Mouse (Mus musculus) neural tube, embryonic 12.5 days (tissue): ENCODE data around the gene Slc44a3. TPM values are rescaled to one million over a fixed set of nuclear protein-coding genes. Genes with fewer than 3 reads are reported as not detected.

Experiments
- ATAC-seq: fragments of 200-750 bp; cut with Nextera tagmentation; 2 replicates; pipeline ENCODE4 v1.8.0; 2017; ENCODE audit warnings: low read depth, mild to moderate bottlenecking, moderate TSS enrichment, moderate library complexity; ENCODE audit not compliant: low FRiP score
- H3K27ac ChIP-seq: fragments of 300-500 bp; sonication (generic); 2 replicates; pipeline ENCODE4 v1.5.1; 2016
- H3K27me3 ChIP-seq: fragments of 300-500 bp; sonication (generic); replicated peaks from 2 replicates; pipeline ENCODE4 v1.6.1; 2016; ENCODE audit warnings: mild to moderate bottlenecking
- H3K36me3 ChIP-seq: fragments of 300-500 bp; sonication (generic); 2 replicates; pipeline ENCODE4 v1.6.1; 2016; ENCODE audit warnings: mild to moderate bottlenecking
- H3K4me1 ChIP-seq: fragments of 300-500 bp; sonication (generic); 2 replicates; pipeline ENCODE4 v1.6.1; 2016
- H3K4me2 ChIP-seq: fragments of 300-500 bp; sonication (generic); replicated peaks from 2 replicates; pipeline ENCODE4 v1.6.1; 2016; ENCODE audit warnings: mild to moderate bottlenecking
- H3K4me3 ChIP-seq: fragments of 300-500 bp; sonication (generic); 2 replicates; pipeline ENCODE4 v1.5.1; 2016
- H3K9ac ChIP-seq: fragments of 300-500 bp; sonication (generic); 2 replicates; pipeline ENCODE4 v1.6.1; 2016; ENCODE audit warnings: mild to moderate bottlenecking
- H3K9me3 ChIP-seq: fragments of 300-500 bp; sonication (generic); 2 replicates; pipeline ENCODE4 v1.6.1; 2016; ENCODE audit warnings: mild to moderate bottlenecking
- WGBS: fragments of 180-500 bp; shearing (Covaris S2); methylation state at CpG from one replicate; pipeline ENCODE4 v1.1.7; 2016; 5-methylcytosine and 5-hydroxymethylcytosine counted together
- polyA plus RNA-seq: library from polyadenylated mRNA; unstranded; fragments of >200 nt; fragmentation: Nextera tagmentation; extraction: Ambion mirVana; gene quantifications from 2 replicates; pipeline ENCODE4 v1.2.1, GENCODE M21; 2016

Slc44a3 gene
- 0.53 and 0.86 TPM in 2 replicates for polyA plus RNA-seq

DNA sequence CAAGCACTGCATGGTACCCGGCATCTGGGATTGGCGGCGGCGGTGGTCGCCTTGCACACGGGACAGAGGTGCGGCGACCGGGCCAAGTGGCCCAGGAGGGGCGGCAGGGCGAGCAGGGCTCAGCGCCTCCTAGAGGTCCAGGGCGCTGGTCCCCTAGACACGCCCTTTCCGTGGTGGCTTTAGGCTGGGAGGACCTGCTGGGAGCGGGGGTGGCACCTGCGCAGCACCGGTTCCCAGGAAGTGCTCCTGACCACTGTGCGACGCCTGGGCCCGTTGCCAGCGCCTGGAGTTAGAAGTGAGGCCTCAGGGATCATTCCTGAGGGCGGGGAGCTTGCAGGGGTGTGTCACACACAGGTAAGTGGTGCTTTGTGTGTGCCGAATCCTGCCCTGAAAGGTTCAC, at the start of gene Slc44a3:
Gene Slc44a3, minus strand, starts transcription at position 229 of the 400 bp plus-strand sequence.
- no peaks in the 10 kb centered on the region for H3K9me3 ChIP-seq
- H3K9ac ChIP-seq = peak within 1 kb of the TSS; percentile 21; the same call in 1 of the 2 replicates
- H3K27me3 ChIP-seq = peaks cover 13% of the 10 kb centered on the region
- H3K4me2 ChIP-seq = peak within 1 kb of the TSS; percentile 61
- peak within 1 kb of the TSS; percentile 16 for H3K4me3 ChIP-seq
- H3K36me3 ChIP-seq = no peaks in the 10 kb centered on the region
- peaks cover 19% of the 10 kb centered on the region for H3K4me1 ChIP-seq
- H3K27ac ChIP-seq = no peak within 1 kb of the TSS
- ATAC-seq = peak; percentile 57; the same call in 1 of the 2 replicates
- 4% methylated on average over 24 of the region's 24 CpGs for WGBS

DNA sequence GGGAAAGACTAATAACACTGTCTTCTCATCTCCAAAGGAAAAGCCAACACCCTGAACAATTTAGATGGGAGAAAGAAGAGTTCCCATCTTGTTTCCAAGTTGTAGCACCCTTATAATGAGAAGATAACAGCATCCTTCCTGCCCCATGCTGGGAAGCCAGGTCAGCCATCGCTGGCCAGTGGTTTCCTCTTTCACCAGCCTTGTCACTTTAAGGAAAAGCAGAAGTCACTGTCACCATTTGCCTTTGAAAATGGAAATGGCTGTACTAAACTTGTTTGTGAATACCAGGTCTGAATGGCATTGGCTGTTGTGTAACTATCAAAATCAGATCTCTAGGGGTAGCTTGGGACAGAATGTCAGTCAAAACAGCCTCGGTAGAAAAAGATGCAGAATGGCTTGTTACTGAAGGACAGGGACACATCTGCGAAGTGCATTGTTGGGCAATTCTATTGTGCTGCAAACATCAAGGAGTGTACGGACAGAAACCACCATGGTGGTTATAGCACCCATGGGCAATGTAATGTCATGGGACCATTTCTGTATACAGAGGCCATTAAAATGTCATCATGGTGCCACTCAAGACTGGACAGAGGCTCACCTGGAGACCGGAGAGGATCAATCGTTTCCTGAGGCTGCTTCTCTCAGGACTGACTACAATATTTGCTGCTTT, 47.8 kb upstream of the Slc44a3 start:
- Histone ChIP-seq H3K27me3 (no peaks in the 10 kb centered on the region), H3K4me3 (no peak overlapping the region), H3K9ac (no peak overlapping the region), H3K4me2 (no peak overlapping the region), H3K9me3 (no peaks in the 10 kb centered on the region), H3K27ac (no peak overlapping the region), H3K36me3 (no peaks in the 10 kb centered on the region), H3K4me1 (no peaks in the 10 kb centered on the region)
- 85% methylated on average over 6 of the region's 6 CpGs for WGBS
- no peak for ATAC-seq

DNA sequence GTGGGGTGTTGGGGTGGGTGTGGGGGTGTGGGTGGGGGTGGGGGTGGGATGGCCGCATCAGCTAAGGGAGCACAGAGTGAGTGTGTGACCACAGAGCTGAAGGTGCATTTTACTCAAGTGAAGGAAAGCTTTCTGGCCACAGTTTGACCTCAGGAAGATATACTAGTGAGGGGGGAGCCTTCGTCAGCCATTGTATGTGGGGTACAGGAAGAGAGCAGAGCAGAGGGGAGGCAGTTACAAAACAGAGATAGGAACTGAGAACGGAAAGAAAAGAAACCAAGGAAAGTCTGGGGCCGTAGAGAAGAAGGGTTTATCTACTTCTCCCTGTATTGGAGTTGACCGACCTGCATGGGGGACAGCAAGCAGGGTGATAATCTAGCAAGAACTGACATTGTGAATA, 47.2 kb upstream of the Slc44a3 start:
- 90% methylated on average over 5 of the region's 5 CpGs for WGBS
- Histone ChIP-seq H3K27me3 (no peaks in the 10 kb centered on the region), H3K9ac (no peak overlapping the region), H3K4me1 (no peaks in the 10 kb centered on the region), H3K4me2 (no peak overlapping the region), H3K27ac (no peak overlapping the region), H3K36me3 (no peaks in the 10 kb centered on the region), H3K9me3 (no peaks in the 10 kb centered on the region), H3K4me3 (no peak overlapping the region)
- no peak for ATAC-seq

DNA sequence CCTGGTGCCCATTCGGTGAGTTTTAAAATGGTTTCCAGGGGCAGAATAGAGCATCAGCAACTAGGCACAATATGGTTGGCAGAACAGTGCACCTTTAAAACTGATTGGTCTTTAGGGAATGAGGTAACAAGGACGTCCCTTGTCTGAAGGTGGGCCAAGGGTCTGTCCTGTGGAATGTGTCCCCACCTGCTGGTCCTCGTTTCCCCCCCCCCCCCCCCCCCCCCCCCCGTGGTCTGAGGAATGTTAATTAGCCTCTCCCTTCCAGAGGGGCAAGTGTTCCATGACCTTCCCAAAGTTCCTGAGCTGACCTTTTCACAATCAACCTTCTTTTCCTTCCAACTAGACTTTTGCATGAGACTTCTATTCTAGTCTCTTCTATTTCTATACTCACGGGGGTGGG, 46.5 kb upstream of the Slc44a3 start:
- Histone ChIP-seq H3K4me1 (no peaks in the 10 kb centered on the region), H3K4me3 (no peak overlapping the region), H3K4me2 (no peak overlapping the region), H3K27ac (no peak overlapping the region), H3K9ac (no peak overlapping the region), H3K27me3 (no peaks in the 10 kb centered on the region), H3K9me3 (no peaks in the 10 kb centered on the region), H3K36me3 (no peaks in the 10 kb centered on the region)
- 73% methylated on average over 3 of the region's 5 CpGs for WGBS
- no peak for ATAC-seq

DNA sequence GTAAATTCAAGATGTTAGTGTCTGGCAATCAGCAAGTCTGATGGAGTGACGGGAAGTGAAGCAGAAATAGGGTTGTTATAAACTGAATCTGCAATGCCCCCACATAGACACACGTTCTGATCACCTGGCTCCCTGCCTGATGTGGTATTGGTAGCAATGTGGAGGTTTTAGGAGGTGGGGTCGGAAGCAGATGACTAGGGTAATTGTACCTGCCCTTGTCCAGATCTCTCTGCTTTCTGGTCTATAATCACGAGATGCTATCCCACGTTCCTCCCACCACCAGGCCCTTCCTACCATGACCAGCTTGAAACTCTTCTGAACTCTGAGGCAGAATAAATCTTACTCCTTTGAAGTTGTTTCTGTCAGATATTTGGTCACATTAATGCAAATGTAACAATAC, 45.4 kb upstream of the Slc44a3 start:
- Histone ChIP-seq H3K4me3 (no peak overlapping the region), H3K9me3 (no peaks in the 10 kb centered on the region), H3K27ac (no peak overlapping the region), H3K27me3 (no peaks in the 10 kb centered on the region), H3K4me1 (no peaks in the 10 kb centered on the region), H3K9ac (no peak overlapping the region), H3K36me3 (no peaks in the 10 kb centered on the region), H3K4me2 (no peak overlapping the region)
- ATAC-seq = no peak
- 83% methylated on average over 5 of the region's 5 CpGs for WGBS

DNA sequence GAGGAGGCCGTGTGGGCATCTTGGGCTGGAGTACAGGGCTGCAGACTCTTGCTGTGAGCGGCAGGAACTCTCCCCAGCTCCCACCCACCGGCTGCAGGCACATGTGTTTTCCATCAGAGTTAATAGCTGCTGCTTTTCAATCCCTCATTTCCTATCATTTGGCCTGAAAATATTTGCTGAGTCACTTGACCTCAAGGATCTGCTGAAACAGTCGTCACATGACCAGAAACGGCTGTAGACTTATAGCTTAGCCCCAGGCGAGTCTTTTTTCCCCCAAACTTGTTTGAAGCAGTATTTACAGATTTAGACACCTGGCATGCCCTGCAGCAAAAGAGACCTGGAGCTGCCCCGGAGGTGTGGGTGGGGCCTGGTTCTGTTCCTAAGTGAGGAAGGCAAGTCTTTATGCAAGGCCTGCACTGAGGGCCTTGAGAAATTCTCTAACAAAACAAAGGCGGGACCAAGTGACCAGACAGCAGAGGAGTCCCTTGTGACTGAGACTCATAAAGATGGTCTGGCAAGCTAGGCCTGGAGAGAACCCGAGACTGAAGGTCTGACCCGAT, 44.9 kb upstream of the Slc44a3 start:
- Histone ChIP-seq H3K9me3 (no peaks in the 10 kb centered on the region), H3K9ac (no peak overlapping the region), H3K36me3 (no peaks in the 10 kb centered on the region), H3K4me2 (no peak overlapping the region), H3K27me3 (no peaks in the 10 kb centered on the region), H3K4me1 (no peaks in the 10 kb centered on the region), H3K4me3 (no peak overlapping the region), H3K27ac (no peak overlapping the region)
- 59% methylated on average over 10 of the region's 10 CpGs for WGBS
- ATAC-seq = no peak

DNA sequence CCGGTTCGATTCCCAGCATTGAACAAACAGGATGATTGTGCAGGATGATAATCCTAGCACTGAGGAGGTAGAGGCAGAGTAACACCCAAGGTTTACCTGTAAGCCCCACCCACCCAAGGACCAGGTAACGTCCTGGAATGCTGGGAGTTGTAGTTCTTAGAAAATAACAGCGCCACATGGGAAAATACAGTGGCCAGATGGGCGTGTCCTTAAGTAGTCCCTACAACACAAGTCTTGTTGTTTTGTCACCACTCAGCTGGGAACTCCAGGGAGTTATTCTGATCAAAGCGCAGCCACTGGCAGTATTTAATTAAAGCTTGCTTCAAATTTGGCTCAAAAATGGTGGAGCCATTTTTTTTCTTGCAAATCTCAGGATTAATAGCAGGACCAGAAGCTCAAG, 44.2 kb upstream of the Slc44a3 start:
- no peak overlapping the region for H3K4me3 ChIP-seq
- no peaks in the 10 kb centered on the region for H3K9me3 ChIP-seq
- no peaks in the 10 kb centered on the region for H3K4me1 ChIP-seq
- WGBS = 66% methylated on average over 6 of the region's 6 CpGs
- ATAC-seq = no peak
- no peak overlapping the region for H3K4me2 ChIP-seq
- no peaks in the 10 kb centered on the region for H3K36me3 ChIP-seq
- no peak overlapping the region for H3K9ac ChIP-seq
- no peaks in the 10 kb centered on the region for H3K27me3 ChIP-seq
- H3K27ac ChIP-seq = no peak overlapping the region

DNA sequence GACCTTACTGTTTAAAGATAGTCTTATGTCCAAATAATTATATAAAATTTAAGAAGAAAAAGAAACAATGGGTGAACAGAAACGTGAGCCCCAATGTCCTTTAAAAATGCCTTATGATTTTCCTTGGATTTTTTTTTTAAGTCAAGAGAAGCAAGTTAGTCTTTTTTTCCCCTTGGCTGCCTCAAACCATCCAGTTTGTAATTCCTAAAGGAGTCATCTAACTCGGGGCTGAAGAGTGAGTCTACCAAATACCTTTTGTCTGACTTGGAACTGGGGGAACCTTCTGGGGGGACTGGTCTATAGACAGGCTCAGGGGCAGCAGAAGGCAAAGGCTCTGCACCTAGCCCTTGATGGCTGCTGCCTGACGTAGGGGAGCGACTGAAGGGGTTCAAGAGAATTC, 42.2 kb upstream of the Slc44a3 start:
- Histone ChIP-seq H3K27me3 (no peaks in the 10 kb centered on the region), H3K4me3 (no peak overlapping the region), H3K9me3 (no peaks in the 10 kb centered on the region), H3K36me3 (no peaks in the 10 kb centered on the region), H3K4me2 (no peak overlapping the region), H3K27ac (no peak overlapping the region), H3K9ac (no peak overlapping the region), H3K4me1 (no peaks in the 10 kb centered on the region)
- ATAC-seq = no peak
- 83% methylated on average over 4 of the region's 4 CpGs for WGBS

DNA sequence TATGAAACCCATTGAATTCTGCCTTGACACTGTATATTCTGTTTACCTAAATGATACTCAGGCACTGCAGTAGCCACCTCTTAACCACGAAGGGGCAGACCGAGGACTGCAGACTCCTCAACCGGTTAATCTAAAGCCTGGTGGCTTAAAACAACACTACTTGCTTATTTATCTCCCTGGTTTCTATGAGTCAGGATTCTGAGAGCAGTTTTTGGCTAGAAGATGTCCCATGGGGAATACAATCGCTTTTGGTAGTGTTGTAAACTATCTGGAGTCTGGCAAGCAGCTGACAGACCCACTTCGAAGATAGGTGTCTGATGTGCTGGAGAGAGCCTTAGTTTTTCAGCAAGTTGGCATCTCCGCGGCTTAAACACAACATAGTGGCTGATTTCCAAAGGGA, 41.7 kb upstream of the Slc44a3 start:
- Histone ChIP-seq H3K4me3 (no peak overlapping the region), H3K4me1 (no peaks in the 10 kb centered on the region), H3K27ac (no peak overlapping the region), H3K9ac (no peak overlapping the region), H3K36me3 (no peaks in the 10 kb centered on the region), H3K4me2 (no peak overlapping the region), H3K9me3 (no peaks in the 10 kb centered on the region), H3K27me3 (no peaks in the 10 kb centered on the region)
- 83% methylated on average over 7 of the region's 7 CpGs for WGBS
- no peak for ATAC-seq

DNA sequence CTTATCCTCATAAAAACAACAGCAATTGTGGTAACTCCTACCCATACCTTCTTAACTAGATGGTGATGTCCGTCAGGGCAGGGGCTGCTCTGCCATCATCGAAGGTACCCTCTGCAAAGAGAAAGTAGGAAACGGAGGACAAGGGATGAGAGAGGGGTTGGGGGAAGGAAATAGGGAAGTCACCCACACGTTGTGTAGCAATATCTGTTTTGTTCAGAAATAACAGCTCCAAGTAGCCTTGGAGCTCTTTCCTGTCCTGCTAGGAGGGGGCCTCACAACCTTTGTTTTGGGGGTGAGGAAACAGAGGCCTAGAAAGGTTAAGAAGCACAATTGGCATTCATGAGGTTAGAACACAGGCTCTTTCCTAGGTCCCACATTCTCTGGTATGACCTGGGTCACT, 39.3 kb upstream of the Slc44a3 start:
- Histone ChIP-seq H3K4me1 (no peaks in the 10 kb centered on the region), H3K9ac (no peak overlapping the region), H3K27ac (no peak overlapping the region), H3K36me3 (no peaks in the 10 kb centered on the region), H3K27me3 (no peaks in the 10 kb centered on the region), H3K4me2 (no peak overlapping the region), H3K9me3 (no peaks in the 10 kb centered on the region), H3K4me3 (no peak overlapping the region)
- WGBS = 83% methylated on average over 4 of the region's 4 CpGs
- ATAC-seq = no peak

DNA sequence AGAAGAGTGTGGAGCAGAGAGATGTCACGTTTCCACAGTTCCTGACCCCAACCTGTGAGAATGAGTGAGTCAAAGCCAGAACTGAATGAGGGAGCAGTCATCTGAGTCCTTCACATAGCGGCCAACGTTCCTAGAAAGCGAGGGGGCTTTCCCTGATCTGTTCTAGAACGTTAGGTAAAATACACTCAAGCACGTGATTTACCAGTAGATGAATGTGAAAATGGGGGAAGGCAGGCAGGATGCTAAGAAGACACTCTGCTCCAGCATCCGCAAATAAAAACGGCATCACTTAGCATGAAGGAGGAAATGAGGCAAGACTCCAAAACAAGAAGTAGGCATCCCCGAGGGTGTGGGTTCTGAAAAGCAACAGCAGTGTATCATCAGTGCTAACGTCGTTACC, 38.4 kb upstream of the Slc44a3 start:
- WGBS = 90% methylated on average over 11 of the region's 11 CpGs
- Histone ChIP-seq H3K4me2 (no peak overlapping the region), H3K9ac (no peak overlapping the region), H3K4me3 (no peak overlapping the region), H3K4me1 (no peaks in the 10 kb centered on the region), H3K27ac (no peak overlapping the region), H3K36me3 (no peaks in the 10 kb centered on the region), H3K27me3 (no peaks in the 10 kb centered on the region), H3K9me3 (no peaks in the 10 kb centered on the region)
- no peak for ATAC-seq

DNA sequence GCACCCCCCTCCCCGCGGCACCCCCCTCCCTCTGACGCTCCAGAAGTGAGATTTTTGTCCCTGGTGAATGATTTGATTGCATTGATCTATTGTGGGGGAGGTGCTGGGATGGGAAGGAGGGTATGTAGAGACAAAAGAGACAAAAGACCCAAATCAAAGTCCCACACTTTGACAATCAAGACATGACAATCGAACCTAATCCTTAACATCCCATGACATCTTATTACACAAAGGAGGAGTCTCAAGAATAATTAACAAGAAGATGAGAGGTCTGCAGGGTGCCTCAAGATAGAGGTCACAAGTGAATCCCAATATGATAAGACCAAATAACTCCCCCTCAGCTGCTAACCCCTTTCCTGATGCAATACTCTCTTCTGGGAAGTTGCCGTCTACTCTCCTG, 37.6 kb upstream of the Slc44a3 start:
- no peak overlapping the region for H3K27ac ChIP-seq
- H3K36me3 ChIP-seq = no peaks in the 10 kb centered on the region
- H3K27me3 ChIP-seq = no peaks in the 10 kb centered on the region
- H3K9me3 ChIP-seq = no peaks in the 10 kb centered on the region
- WGBS = 49% methylated on average over 5 of the region's 5 CpGs
- H3K9ac ChIP-seq = no peak overlapping the region
- no peak for ATAC-seq
- no peaks in the 10 kb centered on the region for H3K4me1 ChIP-seq
- H3K4me2 ChIP-seq = no peak overlapping the region
- H3K4me3 ChIP-seq = no peak overlapping the region

DNA sequence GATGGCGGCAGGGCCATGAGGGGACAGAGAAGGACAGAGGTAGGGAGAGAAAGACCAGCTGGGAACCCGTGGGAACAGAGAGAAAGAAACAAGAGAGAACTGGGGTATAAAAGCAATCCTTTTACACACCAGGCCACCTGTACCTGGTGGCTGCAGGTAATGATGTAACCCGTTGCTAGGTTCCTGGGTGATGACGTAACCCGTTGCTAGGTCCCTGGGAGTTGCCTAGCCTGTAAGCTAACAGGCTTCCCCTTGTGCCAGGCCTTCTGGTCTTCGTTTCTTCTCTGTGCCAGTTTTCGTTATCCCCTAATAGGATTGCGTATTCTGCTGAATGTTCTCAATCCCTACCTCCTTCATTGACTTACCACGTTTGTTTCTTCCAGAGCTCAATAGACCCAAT, 36.8 kb upstream of the Slc44a3 start:
- Histone ChIP-seq H3K27me3 (no peaks in the 10 kb centered on the region), H3K4me3 (no peak overlapping the region), H3K4me2 (no peak overlapping the region), H3K36me3 (no peaks in the 10 kb centered on the region), H3K9me3 (no peaks in the 10 kb centered on the region), H3K27ac (no peak overlapping the region), H3K9ac (no peak overlapping the region), H3K4me1 (no peaks in the 10 kb centered on the region)
- 88% methylated on average over 9 of the region's 9 CpGs for WGBS
- no peak for ATAC-seq
